Mouse (Mus musculus) heart, adult 2 months (tissue): ENCODE data around the gene Adamtsl1. TPM values are rescaled to one million over a fixed set of nuclear protein-coding genes. Genes with fewer than 3 reads are reported as not detected.
A peak's percentile ranks its signal among the peaks of the same experiment; 100 is the strongest.

Experiments used
- DNase-seq, 2 experiments: peaks; one replicate each; pipeline ENCODE4 v3.0.0; 2021
- H3K27ac ChIP-seq: fragments of 200-600 bp; 2 replicates; pipeline ENCODE4 v1.8.1; 2022
- H3K27me3 ChIP-seq: fragments of 200-500 bp; 2 replicates; pipeline ENCODE4 v1.6.1; 2012; ENCODE audit warnings: mild to moderate bottlenecking, low read length, inconsistent platforms, mixed read lengths; ENCODE audit not compliant: control insufficient read depth, insufficient read depth
- H3K36me3 ChIP-seq: fragments of 200-500 bp; 2 replicates; pipeline ENCODE4 v1.6.1; 2012; ENCODE audit warnings: low read length, inconsistent platforms; ENCODE audit not compliant: control insufficient read depth, insufficient read depth
- H3K4me1 ChIP-seq: fragments of 200-500 bp; 2 replicates; pipeline ENCODE4 v1.6.1; 2011; ENCODE audit warnings: low read length; ENCODE audit not compliant: control insufficient read depth, insufficient read depth
- H3K4me3 ChIP-seq: fragments of 200-600 bp; 2 replicates; pipeline ENCODE4 v1.8.1; 2022
- H3K79me2 ChIP-seq: fragments of 200-500 bp; replicated peaks from 2 replicates; pipeline ENCODE4 v1.6.1; 2012; ENCODE audit warnings: mild to moderate bottlenecking, inconsistent platforms, low read length, moderate library complexity, mixed read lengths; ENCODE audit not compliant: control insufficient read depth, insufficient read depth
- H3K9ac ChIP-seq: fragments of 200-500 bp; 2 replicates; pipeline ENCODE4 v1.6.1; 2012; ENCODE audit warnings: low read depth, mild to moderate bottlenecking, control low read depth, inconsistent platforms, low read length, mixed read lengths
- CTCF ChIP-seq: fragments of 200-600 bp; IDR thresholded peaks from 2 replicates; pipeline ENCODE4 v1.8.1; 2022; ENCODE audit warnings: antibody characterized with exemption, mild to moderate bottlenecking, moderate library complexity
- EP300 ChIP-seq: fragments of 200-500 bp; IDR thresholded peaks from 2 replicates; pipeline ENCODE4 v1.6.1; 2011; ENCODE audit warnings: low read depth, low read length, control low read depth; ENCODE audit not compliant: insufficient read depth
- POLR2A ChIP-seq: fragments of 200-500 bp; IDR thresholded peaks from 2 replicates; pipeline ENCODE4 v1.6.1; 2011; ENCODE audit warnings: mild to moderate bottlenecking, low read depth, low read length, control low read depth; ENCODE audit not compliant: insufficient read depth
- WGBS: fragments of 180-500 bp; shearing (Covaris S2); methylation state at CpG from one replicate; pipeline ENCODE4 v1.1.7; 2018; 5-methylcytosine and 5-hydroxymethylcytosine counted together
- intact Hi-C: fragments of 180-260 bp; cut with DNase I; formaldehyde crosslinking; loops from one replicate; pipeline ENCODE4 v1.15.1; 2025
- polyA plus RNA-seq: library from polyadenylated mRNA; depleted of rRNA; stranded (reverse); fragments of >200 nt; gene quantifications from 2 replicates; pipeline ENCODE4 v1.2.3, GENCODE M21; 2012
- total RNA-seq, 2 experiments: library from RNA; stranded (reverse); gene quantifications; 2 replicates each; pipeline ENCODE4 v1.2.3; 2021

The Adamtsl1 gene
- total and polyA plus RNA-seq, 3 experiments = 2.2 to 3.2 (median 2.4) TPM

- no peak for DNase-seq
- 76% methylated on average over 2 of the region's 2 CpGs for WGBS
Measured at GRCm38 (mm10) chr4:86189853-86190252, 675.9 kb downstream of the Adamtsl1 start.

GRCm38 (mm10) chr4:86191195-86191594 lies 677.2 kb downstream of the Adamtsl1 start:
- Histone ChIP-seq H3K9ac (no peak overlapping the region), H3K79me2 (no peaks in the 10 kb centered on the region), H3K4me1 (no peaks in the 10 kb centered on the region), H3K27ac (no peak overlapping the region), H3K27me3 (no peaks in the 10 kb centered on the region), H3K4me3 (no peak overlapping the region), H3K36me3 (no peaks in the 10 kb centered on the region; the same call in 1 of the 2 replicates)
- 80% methylated on average over 5 of the region's 5 CpGs for WGBS
- intact Hi-C loops = no loop called here
- DNase-seq = no peak
- no peak for TF ChIP-seq CTCF
- no peak for TF ChIP-seq POLR2A
- TF ChIP-seq EP300 = no peak

More at GRCm38 (mm10) chr4:86189853-86190252, 675.9 kb downstream of the Adamtsl1 start:
- H3K4me3 ChIP-seq = no peak overlapping the region
- H3K9ac ChIP-seq = no peak overlapping the region
- H3K27ac ChIP-seq = no peak overlapping the region
- no peak for TF ChIP-seq POLR2A
- no peak for TF ChIP-seq CTCF
- TF ChIP-seq EP300 = no peak
- H3K27me3 ChIP-seq = no peaks in the 10 kb centered on the region
- intact Hi-C loops = no loop called here
- H3K4me1 ChIP-seq = no peaks in the 10 kb centered on the region
- H3K79me2 ChIP-seq = no peaks in the 10 kb centered on the region
- no peaks in the 10 kb centered on the region; the same call in 1 of the 2 replicates for H3K36me3 ChIP-seq

GRCm38 (mm10) chr4:86201766-86202165 lies 687.8 kb downstream of the Adamtsl1 start:
- H3K36me3 ChIP-seq = no peaks in the 10 kb centered on the region
- intact Hi-C loops = no loop called here
- no peak overlapping the region for H3K9ac ChIP-seq
- 79% methylated on average over 7 of the region's 7 CpGs for WGBS
- H3K27ac ChIP-seq = no peak overlapping the region
- no peak for TF ChIP-seq EP300
- no peak for TF ChIP-seq CTCF
- TF ChIP-seq POLR2A = no peak
- no peaks in the 10 kb centered on the region for H3K79me2 ChIP-seq
- no peaks in the 10 kb centered on the region for H3K4me1 ChIP-seq
- no peak for DNase-seq
- no peaks in the 10 kb centered on the region for H3K27me3 ChIP-seq
- no peak overlapping the region for H3K4me3 ChIP-seq

GRCm38 (mm10) chr4:86203288-86203687 lies 689.3 kb downstream of the Adamtsl1 start:
- Histone ChIP-seq H3K36me3 (no peaks in the 10 kb centered on the region), H3K27me3 (no peaks in the 10 kb centered on the region), H3K27ac (no peak overlapping the region), H3K79me2 (no peaks in the 10 kb centered on the region), H3K4me3 (no peak overlapping the region), H3K4me1 (no peaks in the 10 kb centered on the region), H3K9ac (no peak overlapping the region)
- TF ChIP-seq POLR2A (no peak), EP300 (no peak), CTCF (no peak)
- WGBS = 41% methylated on average over 2 of the region's 2 CpGs
- intact Hi-C loops = no loop called here
- DNase-seq = no peak

- 59% methylated on average over 5 of the region's 5 CpGs for WGBS
- Histone ChIP-seq H3K36me3 (no peaks in the 10 kb centered on the region), H3K9ac (no peak overlapping the region), H3K4me3 (no peak overlapping the region), H3K4me1 (no peaks in the 10 kb centered on the region), H3K27ac (no peak overlapping the region), H3K79me2 (no peaks in the 10 kb centered on the region), H3K27me3 (no peaks in the 10 kb centered on the region)
- DNase-seq = no peak
- intact Hi-C loops = no loop called here
- no peak for TF ChIP-seq CTCF
Measured at GRCm38 (mm10) chr4:86224875-86225274, 710.9 kb downstream of the Adamtsl1 start.

- Histone ChIP-seq H3K36me3 (no peaks in the 10 kb centered on the region), H3K4me3 (no peak overlapping the region), H3K4me1 (no peaks in the 10 kb centered on the region), H3K79me2 (no peaks in the 10 kb centered on the region), H3K27me3 (no peaks in the 10 kb centered on the region), H3K9ac (no peak overlapping the region), H3K27ac (no peak overlapping the region)
- TF ChIP-seq POLR2A (no peak), CTCF (no peak), EP300 (no peak)
- intact Hi-C loops = no loop called here
- no peak for DNase-seq
- WGBS = 67% methylated on average over 1 of the region's 1 CpGs
Measured at GRCm38 (mm10) chr4:86227096-86227495, 713.1 kb downstream of the Adamtsl1 start.

- WGBS = 29% methylated on average over 3 of the region's 3 CpGs
- intact Hi-C loops = no loop called here
- Histone ChIP-seq H3K4me1 (no peaks in the 10 kb centered on the region), H3K27me3 (no peaks in the 10 kb centered on the region), H3K9ac (no peak overlapping the region), H3K79me2 (no peaks in the 10 kb centered on the region), H3K36me3 (no peaks in the 10 kb centered on the region), H3K27ac (no peak overlapping the region), H3K4me3 (no peak overlapping the region)
- TF ChIP-seq POLR2A (no peak), EP300 (no peak), CTCF (no peak)
- peak in 1 of 2 experiments; percentile 17 for DNase-seq
Measured at GRCm38 (mm10) chr4:86233197-86233596, 719.2 kb downstream of the Adamtsl1 start.
